Mouse (Mus musculus) layer of hippocampus, postnatal 14 days (tissue): ENCODE measurements around the gene St3gal3. TPM values are rescaled to one million over a fixed set of nuclear protein-coding genes. Genes with fewer than 3 reads are reported as not detected.

ENCODE experiments used
- DNase-seq, 2 experiments: peaks; one replicate each; pipeline ENCODE4 v3.0.0; 2021 to 2022; ENCODE audit warnings: low spot score in 2 of 2, mixed read lengths in 1 of 2
- total RNA-seq, 2 experiments: library from RNA; stranded (reverse); gene quantifications; 2 replicates each; pipeline ENCODE4 v1.2.3; 2021

Gene St3gal3
- total RNA-seq, 2 experiments from 2014 or later = 40.7 to 43.0 TPM

DNA sequence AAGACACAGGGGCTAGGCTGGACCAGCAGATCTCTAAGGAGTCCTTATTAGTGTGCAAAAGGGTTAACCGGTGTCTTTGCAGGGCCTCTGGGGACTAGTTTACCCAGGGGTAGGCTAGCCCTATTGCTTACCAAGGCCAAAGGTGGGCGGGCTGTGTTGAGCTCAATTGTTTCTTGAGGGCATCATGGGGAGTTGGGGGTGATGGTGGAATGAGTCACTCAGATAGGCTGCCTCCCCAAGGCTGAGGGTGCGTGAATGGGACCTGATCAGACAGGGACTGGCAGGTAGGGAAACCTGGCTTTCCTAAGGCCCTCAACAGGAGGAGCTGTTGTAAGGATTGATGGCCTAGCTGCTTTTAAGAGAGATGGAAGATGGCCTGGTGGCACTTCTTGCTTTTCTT is 142.7 kb downstream of the St3gal3 start:
- no peak for DNase-seq

DNA sequence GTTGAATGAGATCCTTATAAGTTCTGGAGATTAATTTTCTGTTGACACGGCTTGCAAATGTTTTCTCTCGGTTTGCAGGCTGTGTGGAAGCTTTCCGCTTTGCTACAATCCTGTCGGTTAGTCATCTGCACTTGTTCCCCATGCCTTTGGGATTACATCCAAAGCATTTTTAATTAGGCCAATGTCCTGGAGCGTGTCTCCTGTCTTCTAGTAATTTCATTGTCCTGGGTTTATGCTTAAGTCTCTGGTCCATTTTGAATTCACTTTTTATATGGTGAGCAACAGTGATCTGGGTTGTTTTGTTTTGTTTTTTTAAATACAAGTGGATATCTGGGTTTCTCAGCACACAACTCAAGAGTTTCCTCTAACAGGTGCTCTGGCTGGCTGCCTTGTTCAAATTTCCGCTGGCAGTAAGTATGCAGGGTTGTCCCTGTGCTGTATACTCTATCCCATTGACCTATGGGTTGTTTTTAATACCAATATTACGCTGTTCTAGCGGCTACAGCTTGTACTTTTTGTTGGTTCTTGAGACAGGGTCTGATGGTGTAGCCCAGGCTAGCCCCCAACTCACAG is 143.6 kb downstream of the St3gal3 start:
- DNase-seq = no peak

DNA sequence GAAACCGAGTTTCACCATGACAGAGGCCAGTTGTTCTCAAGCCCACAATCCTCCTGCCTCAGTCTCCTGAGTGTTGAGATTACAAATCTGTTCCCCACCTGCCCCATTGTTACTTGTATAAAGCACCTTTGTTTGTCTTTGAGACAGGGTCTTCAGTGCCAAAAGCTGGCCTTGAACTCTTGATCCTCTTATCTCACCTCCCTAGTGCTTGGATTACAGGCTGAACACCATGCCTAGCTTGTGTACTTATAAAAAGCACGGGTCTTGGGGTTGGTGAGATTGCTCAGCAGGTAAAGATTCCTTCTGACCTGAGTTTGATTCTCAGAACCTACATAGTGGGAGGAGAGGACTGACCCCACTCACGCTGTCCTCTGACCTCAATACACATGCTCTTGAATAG is 144.1 kb downstream of the St3gal3 start:
- DNase-seq = no peak

DNA sequence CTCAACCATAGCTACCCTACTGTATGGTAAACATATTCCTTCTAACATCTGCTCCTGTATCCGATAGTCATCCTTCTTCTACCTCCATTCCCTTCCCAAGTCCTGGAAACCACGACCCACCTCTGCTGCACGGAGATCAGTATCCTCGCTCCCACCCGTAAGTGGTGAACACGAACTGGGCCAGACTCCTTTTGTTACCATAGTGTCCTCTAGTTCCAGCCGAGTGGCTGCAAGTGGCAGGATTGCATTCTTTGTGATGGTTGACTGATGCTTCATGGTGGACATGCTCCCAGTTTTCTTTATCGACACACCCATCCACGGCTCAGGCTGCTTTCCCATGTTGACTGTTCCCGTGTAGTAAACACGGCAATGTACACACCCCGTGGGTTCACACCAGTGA is 144.9 kb downstream of the St3gal3 start:
- no peak for DNase-seq

DNA sequence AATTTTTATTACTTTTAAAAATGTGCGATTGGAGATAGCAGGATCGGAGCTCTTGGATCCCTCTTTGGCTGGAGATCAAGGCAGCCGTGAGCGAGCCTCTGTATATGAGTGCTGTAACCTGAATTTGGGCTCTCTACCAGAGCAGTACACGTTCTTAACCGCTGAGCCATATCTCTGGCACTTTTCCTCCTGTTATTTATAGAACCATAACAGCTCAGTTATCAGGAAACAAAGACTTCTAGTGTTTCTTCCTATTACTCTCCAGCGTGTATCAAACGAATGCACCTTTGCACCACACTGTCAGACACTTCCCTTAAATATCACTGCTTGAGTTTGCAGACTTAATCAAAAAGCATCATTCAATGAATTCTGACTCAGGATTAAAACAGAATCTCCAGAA is 147.9 kb downstream of the St3gal3 start:
- no peak for DNase-seq

DNA sequence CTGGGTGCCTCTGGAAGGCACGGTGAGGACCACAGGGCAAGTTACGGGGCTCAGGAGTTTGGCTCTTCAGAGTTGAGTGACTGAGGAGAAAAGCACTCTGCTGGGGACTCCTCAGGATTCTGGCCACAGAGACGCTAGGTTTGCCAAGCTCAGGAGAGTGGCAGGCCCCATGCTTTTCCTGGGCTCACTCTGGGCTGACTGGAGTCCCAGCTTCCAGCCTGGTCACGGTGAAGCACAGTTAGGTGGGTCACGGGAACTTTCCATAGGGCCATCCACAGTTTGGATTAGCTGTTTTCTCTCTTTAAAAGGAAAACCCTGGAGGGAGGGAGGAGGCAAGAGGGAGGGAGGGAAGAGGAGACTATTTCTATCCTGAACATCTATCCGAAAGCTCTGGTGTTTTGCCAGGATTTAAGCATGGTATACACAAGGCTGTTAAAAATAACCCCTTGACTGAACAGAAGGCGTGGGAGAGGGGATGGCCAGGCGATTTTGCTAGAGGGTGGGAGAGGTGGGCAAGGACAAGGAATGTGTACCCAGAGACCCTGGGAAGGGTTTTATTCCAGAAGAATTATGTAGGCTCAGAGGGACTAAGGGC is 149.6 kb downstream of the St3gal3 start:
- DNase-seq = no peak

DNA sequence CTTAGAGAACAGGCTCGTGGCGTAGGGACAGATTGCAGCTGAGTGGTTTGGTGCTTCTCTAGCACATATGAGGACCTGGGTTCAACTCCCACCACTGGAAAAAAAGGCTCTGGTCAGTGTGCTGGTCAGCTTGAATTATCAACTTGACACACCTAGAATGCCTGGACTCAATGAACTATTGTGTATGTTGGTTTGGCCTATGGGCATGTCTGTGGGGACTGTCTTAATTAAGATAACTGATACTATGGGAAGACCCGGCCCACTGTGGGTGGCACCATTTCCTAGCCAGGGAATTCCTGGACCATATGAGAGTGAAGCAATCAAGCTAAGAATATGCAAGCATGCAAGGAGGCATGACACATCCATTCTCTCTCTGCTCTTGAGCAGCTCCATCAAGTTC is 150.5 kb downstream of the St3gal3 start:
- no peak for DNase-seq

DNA sequence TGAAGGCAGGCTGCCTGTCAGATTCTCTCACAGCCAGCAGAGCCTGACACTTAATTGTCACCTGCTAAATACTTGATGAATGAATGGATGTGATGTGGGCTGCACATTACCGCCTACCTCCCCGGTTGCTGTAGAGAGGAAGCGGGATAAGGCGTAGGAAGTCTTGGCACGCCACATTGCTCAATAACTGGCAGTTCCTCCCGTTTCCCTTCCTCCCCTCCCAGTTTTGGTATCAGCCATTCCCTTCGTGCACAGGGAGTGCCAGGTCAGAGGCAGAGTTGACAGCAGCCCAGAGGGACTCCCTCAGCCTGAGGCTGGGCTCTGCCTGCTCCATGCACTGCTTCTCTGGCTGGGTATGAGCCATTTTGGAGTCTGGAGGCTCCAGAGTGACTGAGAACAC is 152.0 kb downstream of the St3gal3 start:
- peak; percentile 67 to 84 for DNase-seq

DNA sequence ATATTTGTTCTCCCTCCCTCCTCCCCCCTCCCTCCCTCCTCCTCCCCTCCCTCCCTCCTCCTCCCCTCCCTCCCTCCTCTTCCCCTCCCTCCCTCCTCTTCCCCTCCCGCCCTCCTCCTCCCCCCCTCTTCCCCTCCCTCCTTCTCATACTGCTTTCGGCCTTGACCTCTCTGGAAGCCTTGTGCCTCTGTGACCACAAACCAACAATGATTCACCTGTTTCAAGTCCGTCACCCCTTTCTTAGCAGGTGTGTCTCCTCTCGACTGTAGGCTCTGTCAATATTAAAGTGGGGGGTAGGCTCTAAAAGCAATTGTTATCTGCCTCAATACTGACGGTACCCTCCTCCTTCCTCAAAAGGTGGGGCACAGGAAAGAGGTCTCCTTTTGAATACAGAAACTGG is 153.2 kb downstream of the St3gal3 start:
- no peak for DNase-seq

DNA sequence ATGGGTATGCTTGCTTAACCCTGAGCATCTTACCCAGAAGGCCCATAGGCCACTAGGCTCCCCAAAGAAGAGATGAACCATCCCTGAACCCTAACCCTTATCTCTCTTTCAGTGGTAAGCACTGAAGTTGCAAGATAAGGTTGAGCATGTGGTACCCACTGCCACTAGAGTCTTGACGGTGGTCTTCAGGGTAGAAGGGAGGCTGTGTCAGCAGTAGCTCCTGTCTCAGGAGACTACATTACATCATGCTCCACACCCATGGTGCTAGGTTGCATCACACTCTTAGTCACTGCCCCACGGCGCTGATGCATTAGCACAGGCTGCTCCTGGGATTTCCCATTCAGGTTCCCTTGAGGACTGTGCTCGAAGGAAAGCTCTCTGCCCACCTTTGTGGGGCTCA is 154.6 kb downstream of the St3gal3 start:
- no peak for DNase-seq

DNA sequence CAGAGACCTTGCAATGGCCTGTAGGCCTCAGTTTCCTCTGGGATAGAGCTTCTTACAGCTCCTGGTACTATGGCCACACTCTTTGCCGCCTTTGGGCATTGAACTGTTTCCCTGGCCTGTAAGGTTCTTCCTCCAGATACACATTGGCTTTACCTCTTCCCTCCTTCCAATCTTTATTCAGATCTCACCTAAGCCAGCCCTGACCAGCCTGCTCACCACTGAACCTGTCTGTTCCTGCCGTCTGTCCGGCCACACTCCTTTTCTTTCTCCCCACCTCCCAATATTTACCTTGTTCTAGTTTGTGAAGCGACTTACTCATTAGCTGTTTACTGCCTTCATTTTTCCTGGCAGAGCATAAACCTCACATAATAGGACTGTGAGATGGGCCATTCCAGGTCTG is 155.5 kb downstream of the St3gal3 start:
- DNase-seq = no peak

DNA sequence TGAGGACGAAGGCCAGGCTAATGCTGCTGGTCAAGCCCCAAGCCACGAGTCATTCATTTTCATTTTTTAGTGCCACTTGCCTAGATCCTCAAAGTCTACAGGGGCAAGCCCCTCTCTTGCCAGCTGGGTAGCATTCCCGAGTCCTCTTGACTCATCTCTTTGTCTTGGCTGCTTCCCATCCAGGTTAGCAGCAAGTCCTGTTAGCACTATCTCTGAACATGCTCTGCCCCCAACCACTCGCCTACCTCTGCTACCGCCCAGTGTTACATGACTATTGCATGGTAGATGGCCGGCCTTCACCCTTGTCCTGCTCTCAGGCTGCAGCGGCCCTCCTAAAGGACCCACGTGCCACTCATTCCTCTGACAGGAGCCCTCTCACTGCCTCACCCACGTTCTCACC is 156.4 kb downstream of the St3gal3 start:
- no peak for DNase-seq

DNA sequence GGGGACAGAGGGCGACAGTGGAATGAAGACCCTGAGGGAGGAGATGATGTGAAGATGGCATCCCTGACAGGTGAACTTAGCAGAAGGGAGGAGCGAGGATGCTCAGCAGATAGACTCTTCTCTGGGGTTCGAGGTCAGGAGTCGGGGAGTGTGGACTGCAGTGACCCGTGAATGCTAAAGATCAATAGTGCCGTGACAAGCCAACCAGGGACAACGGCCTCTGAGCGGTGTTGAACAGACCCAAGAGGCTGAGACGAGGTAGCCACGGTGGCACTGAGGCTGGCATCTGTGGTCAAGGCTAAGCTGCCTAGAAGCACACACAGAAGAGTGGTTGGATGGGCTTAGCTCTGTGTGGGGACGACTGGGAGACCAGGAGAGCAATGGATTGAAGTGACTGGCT is 156.9 kb downstream of the St3gal3 start:
- no peak for DNase-seq

DNA sequence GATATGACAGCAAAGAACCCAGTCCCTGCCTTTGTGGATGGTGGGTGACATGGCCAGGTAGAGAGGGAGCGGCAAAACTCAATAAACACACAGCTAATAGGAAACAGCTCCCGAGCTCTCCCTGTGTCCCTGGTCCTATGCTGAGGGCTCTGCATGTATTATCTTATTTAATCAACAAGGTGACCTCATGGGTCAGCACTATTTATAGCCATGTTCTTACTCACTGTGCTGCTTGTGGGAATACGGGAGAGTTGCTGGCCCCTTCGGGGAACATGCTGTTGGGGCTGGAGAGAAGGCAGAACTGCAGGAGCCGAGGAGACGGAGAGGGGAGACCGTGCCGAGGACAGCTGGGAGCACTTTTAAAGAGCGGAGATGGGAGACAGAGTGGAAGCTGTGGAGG is 157.3 kb downstream of the St3gal3 start:
- no peak for DNase-seq

DNA sequence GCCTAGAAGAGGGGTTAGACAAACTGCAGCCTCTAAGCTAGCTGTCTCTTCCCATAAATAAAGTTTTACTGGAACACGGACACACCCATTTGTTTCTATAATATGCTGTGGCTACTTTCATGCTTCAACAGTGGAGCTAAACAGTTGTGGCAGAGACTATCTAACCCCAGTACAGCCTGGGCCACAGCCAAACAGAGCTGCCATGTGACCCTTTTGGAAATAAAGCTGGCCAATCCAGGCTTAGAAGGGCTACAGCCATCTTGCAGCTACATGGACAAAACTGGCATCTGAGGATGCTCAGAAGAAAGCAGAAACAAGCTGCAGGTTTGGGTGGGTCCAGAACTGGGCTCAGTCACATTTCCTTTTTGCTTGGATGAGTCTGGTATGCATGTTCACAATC is 158.9 kb downstream of the St3gal3 start:
- DNase-seq = no peak

DNA sequence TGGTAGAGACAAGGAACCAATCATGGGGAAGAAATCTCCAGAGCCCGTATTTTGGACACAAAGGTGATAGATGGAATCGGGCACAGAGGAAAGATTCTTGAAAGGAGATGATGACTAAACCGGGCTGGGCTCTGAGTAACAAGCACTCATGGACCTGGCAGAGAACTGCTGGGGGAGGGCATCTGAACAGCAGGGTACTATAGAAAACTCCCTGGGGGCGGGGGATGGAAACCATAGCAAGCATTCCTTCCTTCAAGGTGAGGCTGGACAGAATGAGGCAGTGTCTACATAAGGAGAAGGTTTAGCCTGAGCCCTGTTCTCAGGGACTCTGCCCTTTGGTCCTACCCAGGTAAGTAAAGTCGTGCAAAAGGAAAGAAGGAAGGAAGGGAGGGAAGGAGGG is 160.0 kb downstream of the St3gal3 start:
- DNase-seq = no peak

DNA sequence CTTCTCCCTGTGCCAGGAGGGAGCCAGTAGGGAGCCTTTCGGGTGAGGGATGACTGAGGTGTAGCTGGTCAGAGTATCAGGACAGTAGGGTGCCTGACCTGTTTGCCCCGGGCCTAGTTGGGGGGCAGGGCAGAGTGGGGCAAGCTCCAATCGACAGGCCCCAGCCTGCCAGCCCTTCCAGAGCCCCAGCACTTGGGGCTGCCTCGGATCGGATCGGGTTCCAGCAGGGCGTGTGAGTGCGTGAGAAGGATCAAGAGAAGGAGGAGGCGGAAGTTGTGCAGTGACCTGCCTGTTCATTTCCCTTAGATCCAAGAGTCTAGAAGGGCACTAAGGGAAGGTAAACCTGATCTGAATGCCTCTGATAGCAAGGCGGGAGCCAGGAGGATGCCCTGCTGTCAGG is 161.7 kb downstream of the St3gal3 start:
- no peak for DNase-seq

DNA sequence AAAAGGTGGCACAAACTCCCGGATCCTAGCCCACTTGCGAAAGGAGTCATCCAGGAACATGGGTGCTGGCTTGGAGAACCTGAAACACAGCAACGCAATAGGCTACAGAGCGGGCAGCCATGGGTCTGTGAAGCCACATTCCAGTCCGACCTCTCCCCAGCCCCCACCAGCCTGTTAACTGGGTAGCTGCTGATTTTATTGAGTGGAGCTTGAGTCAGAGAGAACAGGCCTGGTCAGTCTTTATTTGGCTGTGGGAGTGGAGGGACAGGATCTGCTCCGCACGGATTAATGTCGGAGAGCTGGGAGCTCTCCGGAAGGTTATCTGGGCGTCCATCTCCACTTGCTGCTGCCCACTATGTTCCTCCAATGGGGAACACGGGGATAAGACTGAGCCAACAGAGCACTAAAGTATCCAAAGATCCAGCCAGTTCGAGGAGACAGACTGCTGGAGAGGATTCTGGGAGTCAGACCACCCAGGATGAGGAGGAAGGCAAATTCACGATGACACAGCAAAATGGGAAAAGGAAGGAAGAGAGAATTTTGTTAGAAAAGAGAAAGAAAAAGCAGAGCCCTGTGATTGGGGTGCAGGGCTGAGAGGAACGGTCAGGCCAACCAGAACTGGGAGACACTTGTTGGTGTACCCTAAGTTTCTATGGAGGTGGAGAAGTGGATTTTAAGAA is 170.2 kb downstream of the St3gal3 start:
- DNase-seq = no peak

DNA sequence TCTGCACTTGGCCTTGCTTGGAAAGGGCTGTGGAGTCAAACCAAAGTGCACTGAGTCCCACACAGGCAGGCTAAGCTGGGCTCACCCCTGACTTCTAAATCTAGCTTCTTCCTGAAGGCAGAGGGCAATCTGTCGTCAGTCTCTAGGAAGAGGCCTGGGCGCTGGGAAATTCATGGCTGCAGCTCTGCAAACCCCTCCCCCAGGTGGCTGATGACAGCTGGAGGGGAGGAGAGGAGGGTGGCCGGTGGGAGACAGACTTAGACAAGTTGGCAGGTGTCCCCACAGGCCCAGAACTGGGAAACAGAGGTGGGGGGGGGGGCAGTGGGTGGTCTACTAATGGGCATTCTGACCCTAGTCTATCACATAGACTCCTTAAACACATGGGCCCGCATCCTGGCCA is 177.2 kb downstream of the St3gal3 start:
- DNase-seq = no peak

DNA sequence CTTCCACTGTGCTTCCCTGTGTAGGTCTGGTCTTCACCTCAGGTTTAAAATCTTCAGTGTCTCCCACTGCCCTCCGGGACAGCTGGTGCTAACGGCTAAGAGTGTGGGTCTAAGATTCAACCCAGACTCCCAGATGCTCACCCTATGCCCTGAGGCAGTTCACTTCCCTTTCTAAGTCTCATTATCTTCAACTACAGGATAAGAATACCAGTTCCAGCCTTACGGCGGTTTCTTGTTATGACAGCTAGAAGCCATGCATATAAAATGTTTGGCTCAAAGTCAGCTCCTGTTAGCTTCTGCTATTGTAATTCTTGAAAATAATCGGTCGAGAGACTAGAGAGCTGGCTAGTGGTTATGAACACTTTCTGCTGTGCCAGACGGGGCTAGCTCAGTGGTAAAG is 187.2 kb downstream of the St3gal3 start:
- DNase-seq = no peak

DNA sequence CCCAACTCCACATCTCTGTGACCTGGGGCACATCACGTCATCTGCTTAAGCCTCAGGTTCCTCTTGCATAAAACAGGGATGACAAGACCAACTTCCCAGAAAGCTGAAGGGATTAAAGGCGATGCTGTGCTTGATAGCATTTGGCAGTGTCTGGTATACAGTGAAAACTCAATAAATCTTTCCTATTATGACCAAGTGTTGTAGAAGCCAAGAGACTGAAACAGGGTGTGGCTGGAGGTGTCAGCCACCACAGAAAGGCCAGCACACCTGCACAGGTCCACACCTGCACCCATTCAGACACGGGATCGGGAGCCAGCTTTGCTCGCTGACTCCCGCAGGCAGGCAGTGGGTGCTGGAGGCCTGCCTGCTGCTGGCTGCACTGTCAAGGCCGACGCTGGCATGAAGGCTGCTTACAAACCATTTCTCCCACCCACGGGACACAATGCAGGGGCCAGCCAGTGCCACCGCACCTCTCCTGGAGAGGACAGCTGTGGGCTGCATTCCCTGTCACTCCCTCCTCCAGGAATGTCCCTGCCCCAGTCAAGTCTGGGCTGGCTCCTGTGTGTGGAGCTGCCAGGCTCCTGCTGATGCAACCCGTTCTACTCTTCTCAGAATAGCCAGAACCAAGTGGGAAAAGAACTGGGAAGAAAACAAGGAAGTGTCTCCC is 187.9 kb downstream of the St3gal3 start:
- no peak for DNase-seq

DNA sequence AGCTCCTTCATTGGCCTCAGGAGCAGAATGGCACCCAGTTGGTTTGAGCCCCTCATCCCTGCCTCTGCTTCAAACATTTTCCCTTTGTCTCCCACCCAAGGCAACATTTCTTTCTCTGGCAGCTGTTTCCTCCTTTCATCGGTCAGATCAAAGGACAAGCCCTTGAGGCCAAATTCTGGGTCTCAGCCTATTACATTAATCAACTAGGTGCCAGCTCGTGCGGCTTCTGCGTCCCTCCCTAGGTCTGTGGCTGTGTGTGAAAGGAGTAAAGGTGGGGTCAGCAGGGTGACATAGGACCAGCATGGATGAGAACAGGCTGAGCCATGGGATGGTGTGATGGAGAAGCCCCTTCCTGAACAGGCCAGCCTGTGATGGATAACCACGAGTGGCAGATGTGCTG is 191.4 kb downstream of the St3gal3 start:
- DNase-seq = no peak

DNA sequence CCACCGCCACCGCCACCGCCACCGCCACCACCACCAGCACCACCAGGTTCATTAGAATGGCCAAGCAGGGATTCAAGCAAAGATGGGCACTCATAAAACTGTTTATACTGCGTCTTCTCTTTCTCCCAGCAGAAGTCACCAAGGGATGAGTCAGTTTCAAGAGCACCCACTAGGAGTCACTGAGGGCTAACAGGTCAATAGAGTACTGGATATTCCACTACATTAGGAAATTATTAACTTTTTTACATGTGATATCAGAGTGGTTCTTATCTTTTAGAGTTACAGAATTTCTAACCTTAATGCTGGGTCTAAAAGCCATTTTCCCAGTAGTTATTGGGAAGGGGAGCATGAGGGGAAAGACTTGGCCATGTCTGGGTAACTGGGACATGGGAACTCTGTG is 197.8 kb downstream of the St3gal3 start:
- no peak for DNase-seq
